Mouse (Mus musculus) ovary, adult 18-20 months (tissue): Measurements from ENCODE around the gene Serpini1.

ENCODE experiments used
- DNase-seq: peaks from one replicate; pipeline ENCODE4 v3.0.0; 2022; ENCODE audit warnings: low spot score, mixed read lengths

The Serpini1 gene

DNA sequence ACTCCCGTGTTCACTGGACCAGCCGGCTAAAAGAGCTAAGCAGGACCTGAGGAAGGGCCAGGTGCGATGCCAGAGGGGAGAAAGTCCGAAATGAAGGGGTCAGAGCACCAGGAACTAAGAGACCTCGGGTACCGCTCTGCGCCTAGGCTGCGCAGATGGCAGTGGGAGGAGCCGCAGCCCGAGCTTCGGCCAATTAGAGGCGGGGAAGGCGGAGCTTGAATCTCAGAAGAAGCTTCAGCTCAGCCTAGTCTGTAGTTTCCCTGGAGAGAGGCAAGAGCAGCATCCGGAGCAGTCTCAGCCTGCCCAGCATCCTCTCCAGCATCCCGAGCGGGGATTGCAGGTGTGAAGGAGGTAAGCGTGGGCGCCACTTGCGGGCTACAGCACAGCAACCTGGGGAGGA is at the start of gene Serpini1:
TSS of gene Serpini1 (plus strand) at position 256 of the 400 bp plus-strand sequence.
- peak; percentile 88 for DNase-seq

DNA sequence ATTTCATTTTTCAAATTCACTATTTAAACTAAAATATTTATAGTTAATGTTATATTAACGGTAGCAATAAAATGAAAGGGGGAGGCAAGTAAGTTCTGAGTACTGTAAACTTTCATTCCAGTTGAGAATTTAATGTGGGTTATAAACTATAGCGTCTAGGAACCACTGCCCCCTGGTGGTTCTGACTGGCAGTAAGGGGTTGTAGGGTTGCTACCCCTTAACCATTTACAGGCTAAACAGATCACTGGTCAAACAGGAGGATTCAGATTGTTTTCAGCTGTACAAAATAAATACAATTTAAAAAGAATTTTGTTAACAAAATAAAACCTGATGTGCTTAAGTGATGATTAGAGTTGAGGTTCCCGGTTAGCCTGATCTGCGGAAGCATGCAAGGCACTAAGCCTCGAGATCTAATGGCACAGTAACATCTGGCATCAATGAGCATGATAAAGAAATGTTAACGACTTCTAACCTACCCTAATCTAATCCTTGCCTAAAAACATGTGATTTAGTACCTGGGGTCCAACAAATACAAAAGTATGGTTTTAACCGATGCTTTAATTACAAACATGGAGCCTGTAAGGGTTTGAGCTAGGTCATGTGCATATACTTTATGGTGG is 39.6 kb upstream of the Serpini1 start:
- DNase-seq, result no peak

DNA sequence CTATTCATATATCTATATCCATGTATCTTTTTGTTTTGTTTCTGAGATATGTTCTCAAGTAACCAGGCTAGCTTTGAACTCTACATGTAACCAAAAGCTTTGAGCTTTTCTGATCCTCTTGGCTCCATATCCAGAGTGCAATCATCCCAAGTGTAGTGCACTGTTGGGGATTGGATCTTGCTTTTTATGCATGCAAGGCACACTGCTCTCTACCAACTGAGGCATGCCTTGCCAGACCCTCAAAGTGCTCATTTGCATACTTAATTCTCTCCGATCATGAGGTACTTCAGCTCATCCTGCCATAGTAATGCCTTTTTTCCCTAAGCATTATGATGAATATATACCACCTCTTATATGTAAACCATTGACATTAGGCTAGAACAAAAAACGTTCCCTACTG is 36.0 kb upstream of the Serpini1 start:
- no peak for DNase-seq

DNA sequence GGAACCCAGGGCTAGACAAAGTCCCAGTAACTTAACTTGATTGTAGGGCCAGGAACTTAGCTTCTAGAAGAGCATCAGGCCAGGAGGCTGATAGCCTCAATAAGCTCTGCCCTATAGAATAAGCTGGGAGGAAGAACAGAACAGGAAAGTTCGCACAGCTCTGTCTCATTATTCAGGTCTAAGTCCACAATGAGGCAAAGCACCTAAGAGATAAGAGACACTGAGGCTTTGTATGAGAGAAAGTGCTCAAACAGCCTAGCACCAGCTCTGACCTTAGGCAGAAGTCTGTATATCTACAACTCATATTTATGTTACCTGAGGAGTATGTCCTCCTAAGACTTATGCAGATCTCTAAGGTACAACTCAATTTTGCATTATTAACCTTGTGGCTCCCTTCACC is 34.8 kb upstream of the Serpini1 start:
- DNase-seq, result no peak

DNA sequence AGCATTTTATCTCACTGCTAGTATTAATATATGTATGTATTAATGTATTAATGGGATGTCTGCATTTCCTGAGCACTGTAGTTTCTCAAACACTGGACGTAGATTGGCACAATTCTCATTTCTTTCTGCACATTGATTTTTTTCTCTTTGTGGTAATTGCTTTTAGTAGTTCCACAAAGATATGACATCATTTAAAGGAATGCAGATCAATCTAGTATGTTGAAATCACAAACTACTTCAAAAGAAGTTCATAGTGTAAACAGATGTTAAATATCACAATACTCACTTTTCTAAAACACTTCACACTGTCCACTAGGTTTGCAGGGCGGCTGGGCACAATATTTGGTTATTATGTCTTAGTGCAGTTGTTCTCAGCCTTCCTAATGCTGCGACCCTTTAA is 26.3 kb upstream of the Serpini1 start:
- DNase-seq, result no peak

DNA sequence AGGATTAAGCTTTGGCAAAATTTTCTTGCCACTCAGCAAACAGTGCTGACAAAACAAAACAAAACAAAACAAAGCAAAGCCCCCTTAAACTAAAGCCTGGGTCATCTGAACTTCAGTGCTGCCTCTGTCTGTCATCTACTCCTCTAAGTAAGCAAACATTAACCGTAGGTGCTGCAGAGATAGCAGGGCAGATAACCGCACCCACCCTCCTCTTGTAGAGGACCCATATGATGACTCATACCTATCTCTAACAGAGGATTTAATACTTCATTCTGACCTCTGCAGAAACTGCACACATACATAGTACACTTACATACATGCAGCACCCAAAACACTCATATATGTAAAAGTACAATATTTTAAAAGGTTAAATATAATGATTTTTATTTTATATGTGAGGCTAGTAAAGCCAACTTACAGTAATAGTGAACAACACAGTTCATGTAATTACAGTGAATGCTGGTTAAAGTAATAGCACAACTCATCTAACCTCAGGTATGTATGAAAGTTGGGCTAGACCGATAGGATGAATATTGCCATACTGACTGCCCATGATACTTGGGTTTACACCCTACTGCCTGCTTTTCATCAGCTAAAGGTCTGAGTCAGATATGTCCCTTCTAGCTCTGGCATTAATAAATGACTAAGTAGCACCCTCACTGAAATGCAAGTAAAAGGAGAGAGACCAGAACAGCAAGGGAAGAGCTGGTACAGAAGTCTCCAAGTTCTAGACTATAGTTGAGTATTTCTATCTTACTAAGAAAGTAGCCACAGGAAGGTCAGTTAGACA is 23.1 kb upstream of the Serpini1 start:
- no peak for DNase-seq

DNA sequence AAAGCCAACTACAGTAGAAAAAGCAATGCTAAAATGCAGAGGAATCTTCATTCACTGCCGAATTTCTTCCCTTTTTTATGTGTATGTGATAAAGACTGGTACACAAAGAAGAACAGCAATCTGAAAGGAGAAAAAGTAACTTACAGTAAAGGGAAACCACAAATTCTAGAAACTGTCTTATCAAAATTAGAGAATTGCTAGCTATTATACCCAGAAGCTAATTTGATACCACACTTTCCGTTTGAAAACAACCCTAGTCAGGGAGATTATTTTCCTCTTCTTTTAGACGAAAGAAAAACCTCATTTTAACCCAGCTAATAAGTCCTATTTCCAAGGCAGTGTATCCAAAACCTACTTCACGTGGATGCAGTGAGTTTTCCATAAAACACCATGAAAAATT is 16.1 kb upstream of the Serpini1 start:
- DNase-seq, result no peak

DNA sequence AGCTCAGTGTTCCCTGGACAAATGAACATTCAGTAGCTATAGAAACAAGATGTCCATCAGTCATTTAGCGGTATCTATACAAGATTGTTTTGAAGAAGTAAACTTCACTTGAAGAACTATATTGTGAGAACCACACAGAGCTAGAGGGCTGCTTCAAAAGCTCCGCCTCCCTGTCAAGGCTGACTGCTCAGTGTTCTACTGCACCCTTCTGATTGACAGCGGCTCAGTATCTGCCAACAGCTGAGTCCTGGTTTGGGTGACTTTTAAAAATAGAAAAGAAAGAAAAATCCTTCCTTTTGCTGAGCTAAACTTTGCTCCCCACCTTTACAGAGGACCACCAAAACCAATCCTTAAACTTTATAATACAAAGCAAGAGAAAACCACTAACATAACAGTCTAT is 14.5 kb upstream of the Serpini1 start:
- DNase-seq, result no peak

DNA sequence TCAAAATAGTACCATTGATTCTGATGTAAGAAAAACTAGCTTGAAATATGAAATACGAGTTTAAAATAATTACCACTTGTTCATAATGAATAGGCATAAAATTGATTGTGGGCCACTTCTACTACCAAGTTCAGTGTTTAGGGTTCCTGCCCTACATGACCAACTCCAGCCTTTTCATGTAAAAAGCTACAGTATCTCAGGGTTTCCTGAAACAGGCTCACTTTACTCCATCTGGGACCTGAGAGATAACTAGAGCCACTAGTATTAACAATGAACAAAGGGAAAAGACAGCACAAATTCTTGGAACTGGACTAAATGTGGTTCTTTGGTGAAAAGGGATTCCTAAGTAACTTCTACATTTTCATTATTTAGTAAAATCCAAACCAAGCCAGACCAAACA is 13.1 kb upstream of the Serpini1 start:
- no peak for DNase-seq

DNA sequence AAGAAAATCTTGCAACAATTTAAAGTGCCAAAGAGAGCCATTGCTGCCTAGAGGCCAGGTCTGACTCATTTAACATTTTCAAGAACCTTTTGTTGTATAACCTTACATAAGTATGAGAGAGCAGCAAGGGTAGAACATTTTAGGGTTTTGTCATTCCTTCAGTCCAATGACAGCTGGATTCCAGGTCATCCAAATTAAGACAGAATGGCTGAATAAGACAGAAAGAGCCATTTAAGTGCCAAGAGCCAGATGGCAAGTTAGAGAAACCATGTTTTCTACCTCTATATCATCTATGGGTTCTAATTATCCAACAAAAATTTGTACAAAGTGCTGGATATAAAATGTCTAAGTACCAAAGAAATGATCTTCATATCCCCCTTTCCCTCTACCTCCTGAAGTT is 6.1 kb upstream of the Serpini1 start:
- no peak for DNase-seq

DNA sequence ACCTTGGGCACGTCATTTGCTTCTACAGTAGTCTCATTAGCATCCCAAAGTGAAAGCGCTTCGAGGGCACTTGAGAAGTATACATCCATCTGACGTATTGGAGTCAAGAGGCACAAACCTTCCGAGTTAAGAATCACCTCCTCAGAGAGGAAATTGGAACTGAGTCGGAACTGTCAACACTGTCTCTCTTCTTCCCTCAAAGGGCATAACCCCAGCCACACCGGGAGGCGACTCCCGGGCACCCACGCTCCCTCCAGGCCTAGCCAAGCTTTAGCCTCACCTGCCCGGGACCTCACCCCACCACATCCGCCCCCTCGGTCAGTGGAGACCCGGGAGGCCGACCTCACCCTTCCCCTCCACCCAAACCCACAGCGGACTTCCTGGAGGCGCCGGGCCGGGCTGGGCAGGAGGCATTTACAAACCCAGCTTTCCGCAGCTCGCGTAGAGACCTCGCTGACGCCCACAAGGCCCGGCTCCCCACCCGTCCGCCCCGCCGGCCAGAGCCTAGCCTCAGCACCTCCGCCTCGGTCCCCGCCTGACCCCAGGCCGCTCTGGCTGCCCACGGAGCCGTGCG is 1.1 kb upstream of the Serpini1 start:
- no peak for DNase-seq

DNA sequence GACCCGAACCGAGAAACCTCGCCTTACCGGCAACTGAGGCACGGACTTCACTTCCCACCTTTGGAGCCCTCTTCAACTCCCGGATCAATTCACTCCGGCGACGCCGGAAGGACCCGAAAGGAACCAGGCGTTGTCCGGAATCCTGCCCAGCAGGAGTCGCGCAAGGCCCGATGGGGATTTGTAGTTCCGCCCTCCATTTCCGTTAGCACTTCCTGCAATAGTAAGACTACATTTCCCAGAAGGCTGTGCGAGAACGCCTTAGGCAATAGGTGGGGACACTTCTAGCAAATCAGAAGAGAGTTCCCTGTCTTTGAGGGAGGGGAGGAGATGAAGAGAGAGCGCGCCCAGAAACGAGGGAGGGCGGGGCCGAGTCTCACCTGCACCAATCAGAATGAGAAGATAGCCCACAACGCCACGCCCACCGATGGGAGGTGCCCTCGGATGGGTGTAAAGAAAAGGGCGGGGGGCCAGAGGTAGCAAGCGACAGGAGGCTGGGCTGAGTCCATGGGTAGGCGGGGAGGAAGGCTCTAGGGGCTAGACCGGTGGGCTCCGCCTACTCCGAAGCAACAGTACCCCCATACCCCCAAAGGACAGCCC is 554 bp upstream of the Serpini1 start, which contains the start of gene Pdcd10:
TSS of gene Pdcd10 (minus strand) at position 162 of the 597 bp plus-strand sequence.
- DNase-seq, result peak; percentile 99

DNA sequence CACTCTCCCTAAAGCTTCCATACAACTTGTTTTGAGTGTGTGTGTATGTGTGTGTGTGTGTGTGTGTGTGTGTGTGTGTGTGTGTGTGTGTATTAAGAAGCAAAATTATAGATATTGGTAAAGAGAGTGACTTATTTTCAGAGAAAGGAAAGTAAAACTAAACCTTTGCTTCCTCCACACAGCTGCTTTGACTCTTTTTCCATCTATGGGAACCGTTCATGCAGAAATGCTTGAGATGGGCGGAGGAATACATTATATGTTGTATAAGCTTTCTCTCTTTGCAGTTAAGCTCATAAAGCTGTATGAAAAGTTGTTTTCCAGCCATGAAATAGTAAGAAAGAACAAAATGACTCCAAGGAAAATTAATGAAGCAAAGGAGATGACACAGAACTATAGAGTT is 16.7 kb downstream of the Serpini1 start:
- DNase-seq, result no peak

DNA sequence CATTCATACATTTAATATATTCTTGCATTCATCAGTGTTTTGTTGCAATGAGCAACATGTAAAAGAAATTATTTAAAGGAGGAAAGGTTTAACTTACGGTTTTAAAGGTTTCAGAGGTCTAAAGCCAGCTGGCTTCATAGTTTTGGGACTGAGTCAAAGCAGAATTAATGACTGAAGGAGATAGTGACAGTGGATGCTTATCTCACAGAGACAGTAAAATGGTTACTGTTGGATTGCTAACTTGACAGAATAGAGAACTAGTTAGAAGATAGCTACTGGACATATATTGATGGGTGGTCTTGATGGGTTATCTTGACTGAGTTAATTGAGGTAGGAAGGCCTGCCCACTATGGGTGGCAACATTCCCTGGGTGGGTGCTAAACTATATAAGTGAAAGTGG is 18.2 kb downstream of the Serpini1 start:
- DNase-seq, result no peak

DNA sequence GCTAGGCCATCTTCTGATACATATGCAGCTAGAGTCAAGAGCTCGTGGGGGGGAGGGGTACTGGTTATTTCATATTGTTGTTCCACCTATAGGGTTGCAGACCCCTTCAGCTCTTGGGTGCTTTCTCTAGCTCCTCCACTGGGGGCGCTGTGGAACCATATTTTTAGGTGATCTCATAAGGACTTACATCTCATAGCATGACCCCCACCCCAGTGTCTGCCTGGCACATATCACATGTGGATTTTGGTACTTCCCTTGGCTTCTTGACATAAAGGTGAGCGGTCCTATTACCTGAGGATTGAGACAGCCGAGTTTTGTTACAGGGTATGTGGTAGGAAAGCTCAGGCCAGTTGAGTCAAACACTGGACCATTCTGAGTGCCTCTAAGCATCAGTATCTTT is 22.0 kb downstream of the Serpini1 start:
- DNase-seq, result no peak

DNA sequence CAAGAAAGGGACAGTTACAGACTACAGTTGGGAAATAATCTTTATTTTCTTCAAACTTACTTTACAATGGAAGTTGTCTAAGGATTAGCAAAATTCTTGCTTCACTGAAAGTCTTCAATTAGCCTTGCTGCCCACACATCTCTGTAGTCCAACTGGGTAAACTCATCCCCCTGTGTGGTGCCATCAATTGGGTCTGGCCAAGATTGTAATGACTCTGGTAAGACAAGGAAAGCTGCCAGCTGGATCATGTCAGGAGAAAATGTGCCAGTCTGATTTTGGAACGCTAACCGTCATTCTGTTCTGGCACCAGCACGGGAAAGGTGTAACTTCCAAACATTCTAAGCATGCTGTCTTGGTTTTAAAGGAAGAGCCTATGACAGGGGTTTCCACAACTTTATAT is 25.9 kb downstream of the Serpini1 start:
- no peak for DNase-seq

DNA sequence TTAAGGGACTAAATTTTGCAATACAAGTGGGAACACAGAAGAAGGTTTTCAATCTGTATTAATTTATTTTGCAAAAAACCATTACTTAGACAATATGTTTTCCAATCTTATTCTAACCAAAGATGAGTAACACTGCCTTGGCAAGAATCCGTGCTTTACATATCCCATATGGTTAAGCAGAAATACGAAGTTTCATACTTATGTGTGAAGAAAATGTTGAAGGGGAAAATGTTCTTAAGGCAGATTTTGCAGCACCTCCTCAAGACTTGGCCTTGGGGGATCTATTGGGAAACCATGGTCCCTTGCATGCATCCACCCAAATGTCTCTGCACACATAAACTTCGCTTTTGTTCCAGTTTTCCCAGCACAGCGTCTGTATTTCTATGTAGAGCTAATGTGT is 27.6 kb downstream of the Serpini1 start:
- no peak for DNase-seq

DNA sequence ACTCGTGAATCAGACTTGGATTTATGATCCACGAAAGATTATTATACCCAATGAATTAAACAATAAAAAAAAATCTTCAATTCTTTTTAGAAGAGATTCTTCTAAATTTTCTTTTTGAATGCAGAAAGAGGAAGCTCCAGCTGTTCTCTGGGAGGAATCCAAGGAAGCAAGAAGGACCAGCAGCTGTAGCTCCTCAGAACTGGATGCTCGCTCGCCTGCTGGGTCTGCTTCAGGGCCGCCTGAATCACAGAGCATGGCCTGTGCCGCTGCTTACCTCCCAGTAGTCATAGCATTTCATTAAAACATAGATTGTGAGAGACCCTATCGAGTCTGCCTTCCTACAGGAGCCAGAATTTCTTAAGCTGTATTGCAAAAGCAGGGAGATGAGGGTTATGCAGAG is 53.7 kb downstream of the Serpini1 start:
- DNase-seq, result peak; percentile 30

DNA sequence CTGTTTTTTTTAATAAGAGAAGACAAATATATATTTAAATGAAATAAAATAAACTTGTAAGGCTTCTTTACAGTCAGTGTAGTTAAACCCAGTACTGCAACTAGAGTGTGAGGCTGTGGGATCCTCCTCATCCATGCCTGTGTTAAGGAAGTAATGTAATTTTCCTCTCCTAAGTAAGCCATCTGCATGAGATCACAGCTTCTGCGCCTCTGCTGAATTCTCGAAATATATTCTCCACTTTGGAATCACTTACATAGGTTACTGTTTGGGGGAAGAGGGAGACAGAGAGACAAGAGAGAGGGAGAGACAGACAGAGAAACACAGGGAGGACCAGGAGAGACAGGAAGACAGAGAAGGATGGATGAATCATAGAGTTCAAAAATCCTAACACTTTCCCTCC is 67.3 kb downstream of the Serpini1 start:
- no peak for DNase-seq

DNA sequence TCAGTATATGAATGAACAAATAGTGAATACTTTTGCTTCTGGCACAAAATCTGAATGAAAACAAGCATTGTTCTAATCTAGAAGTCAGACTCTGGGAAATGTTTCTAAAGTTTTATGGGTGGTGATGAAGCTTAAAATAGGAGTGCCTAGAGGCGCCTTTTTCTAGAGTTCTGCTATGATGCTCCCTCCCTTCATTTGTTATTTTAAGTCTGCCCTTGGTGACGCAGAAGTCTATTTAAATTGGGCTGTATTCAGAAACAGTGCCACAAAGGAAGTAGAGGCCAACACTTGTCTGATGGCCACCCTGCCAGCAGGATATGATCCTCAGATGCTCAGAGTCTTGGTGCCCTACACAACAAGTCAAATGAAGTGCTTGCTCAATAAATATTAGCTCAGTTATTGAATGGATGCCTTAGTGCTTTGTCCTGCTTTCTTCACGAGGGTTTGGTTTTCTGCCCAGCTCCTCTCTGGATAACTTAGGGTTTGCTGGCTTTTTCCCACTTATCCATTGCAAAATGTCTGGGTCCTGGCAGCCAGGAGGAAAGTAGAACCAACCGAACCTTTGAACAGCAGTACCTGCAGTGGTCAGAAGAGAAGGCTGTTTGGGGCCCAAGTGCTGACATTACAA is 73.8 kb downstream of the Serpini1 start:
- no peak for DNase-seq

DNA sequence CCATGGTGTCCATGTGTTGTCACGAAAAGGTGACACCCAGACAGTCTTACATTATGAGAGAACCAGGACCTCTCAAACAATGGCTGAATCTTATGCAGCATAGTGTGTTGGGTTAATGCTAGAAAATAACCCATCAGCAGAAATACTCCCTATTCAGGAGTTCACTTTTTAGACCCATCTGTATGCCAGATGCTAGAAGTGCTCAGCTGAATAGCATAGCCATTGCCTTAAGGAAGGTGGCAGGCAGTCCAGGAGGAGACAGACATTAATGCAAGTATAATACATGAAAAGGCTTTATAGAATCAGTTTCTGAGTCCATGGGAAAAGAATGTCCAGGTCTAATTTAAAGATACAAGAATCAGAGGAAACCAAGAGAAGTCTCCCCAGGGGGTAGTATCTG is 75.9 kb downstream of the Serpini1 start:
- no peak for DNase-seq

DNA sequence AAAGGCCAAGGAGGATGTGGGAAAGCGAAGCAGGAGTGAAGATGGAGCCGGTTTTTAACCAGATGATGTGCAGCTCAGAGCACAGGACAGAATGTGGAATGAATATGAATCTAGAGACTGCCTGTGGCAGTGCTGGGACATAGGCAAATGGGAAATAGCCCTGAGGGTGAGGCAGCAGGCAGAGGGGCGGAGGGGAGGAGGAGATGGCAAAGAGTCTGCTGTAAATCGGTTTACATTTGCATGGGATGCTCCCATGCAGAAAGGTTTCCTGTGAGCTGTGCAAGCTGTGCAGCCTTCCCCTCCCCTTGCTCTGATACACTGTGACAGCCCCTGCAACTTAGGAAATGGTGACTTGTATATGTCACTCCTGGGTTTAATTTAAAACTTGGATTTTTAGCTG is 76.3 kb downstream of the Serpini1 start:
- no peak for DNase-seq

DNA sequence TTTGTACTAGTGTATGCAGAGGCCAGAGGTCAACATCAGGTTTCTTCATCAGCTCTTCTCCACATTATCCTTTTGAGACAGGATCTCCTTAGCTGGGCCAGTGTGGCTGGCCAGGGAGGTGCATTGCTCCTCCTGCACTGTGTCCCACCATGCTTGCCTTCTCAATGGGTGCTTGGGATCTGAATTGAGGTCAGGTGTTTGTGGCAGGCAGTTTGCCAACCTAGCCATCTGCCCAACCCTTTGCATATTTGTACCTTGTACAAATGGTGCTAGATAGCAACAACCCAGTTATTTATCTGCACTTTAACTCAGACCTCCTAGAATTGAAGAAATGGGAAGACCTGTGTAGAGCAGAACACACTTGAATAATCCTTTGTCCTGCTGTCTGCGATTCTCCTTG is 78.3 kb downstream of the Serpini1 start:
- DNase-seq, result no peak
